Mouse (Mus musculus): ENCODE measurements around the gene Rab44.

- TF ChIP-seq CTCF (IDR thresholded peaks at IDR 0.05; ENCODE audit: extremely low read depth, insufficient read depth, insufficient read length, insufficient replicate concordance) (no peak), POLR2A (IDR thresholded peaks at IDR 0.05; ENCODE audit: low read depth, low read length) (no peak)
Observed at GRCm38 (mm10) chr17:29069063-29069462, 44.9 kb upstream of the Rab44 start.

Measured in spleen, adult 2 months (tissue).